Mouse (Mus musculus): ENCODE results near the gene Fads1.

- TF ChIP-seq CTCF (IDR thresholded peaks at IDR 0.05) (no peak), EP300 (IDR thresholded peaks at IDR 0.05) (no peak)
Measured at GRCm38 (mm10) chr19:10174956-10175355, 7.7 kb upstream of the Fads1 start.
